Mouse (Mus musculus): ENCODE measurements around the gene 1700016K19Rik.

- TF ChIP-seq POLR2A (IDR thresholded peaks at IDR 0.05; ENCODE audit: borderline replicate concordance, extremely low read depth, insufficient read depth, insufficient read length, poor library complexity, severe bottlenecking) (no peak), CTCF (IDR thresholded peaks at IDR 0.05; ENCODE audit: borderline replicate concordance, extremely low read depth, insufficient read depth, insufficient read length) (no peak)
These were observed 43.1 kb upstream of the 1700016K19Rik start for GRCm38 (mm10) chr11:75956651-75957050.
